Mouse (Mus musculus): Measurements from ENCODE around the gene Gm1113.

Gene Gm1113

GRCm38 (mm10) chr9:35529141-35529540 lies 11.1 kb upstream of the Gm1113 start:
- no peak for DNase-seq (ENCODE audit: low spot score)

- peak; percentile 81 for DNase-seq (ENCODE audit: low spot score)
These were observed 5.9 kb upstream of the Gm1113 start for GRCm38 (mm10) chr9:35523941-35524411.

- peak; percentile 46 for DNase-seq (ENCODE audit: low spot score)
These were observed 5.5 kb upstream of the Gm1113 start for GRCm38 (mm10) chr9:35523541-35523940.

- DNase-seq (ENCODE audit: low spot score): no peak
These were observed 4.9 kb upstream of the Gm1113 start for GRCm38 (mm10) chr9:35522821-35523515.

GRCm38 (mm10) chr9:35522241-35522640 lies 4.2 kb upstream of the Gm1113 start:
- DNase-seq (ENCODE audit: low spot score): no peak

GRCm38 (mm10) chr9:35520631-35521348 lies 2.7 kb upstream of the Gm1113 start:
- no peak for DNase-seq (ENCODE audit: low spot score)

GRCm38 (mm10) chr9:35516711-35517110 lies 1.4 kb downstream of the Gm1113 start:
- no peak for DNase-seq (ENCODE audit: low spot score)

DNA sequence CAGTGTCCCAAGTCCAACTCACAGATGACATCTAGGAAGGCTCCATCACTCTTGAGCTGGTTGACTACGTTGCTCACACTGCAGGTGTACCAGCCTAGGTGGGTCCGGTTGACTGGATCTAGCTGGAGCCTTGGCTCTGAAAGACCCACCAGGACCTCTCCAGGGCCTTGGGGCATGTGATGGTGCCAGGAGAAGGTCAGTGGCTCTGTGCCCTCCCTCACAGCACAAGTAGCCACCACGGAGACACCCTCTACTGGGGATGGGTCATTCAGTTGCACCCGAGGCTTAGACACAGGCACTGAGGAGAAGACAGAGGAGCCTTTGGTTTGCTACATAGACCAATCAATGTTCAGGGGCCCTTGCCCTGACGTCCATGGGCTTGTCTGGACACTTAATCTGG lies 1.9 kb downstream of the Gm1113 start:
- no peak for DNase-seq (ENCODE audit: low spot score)

GRCm38 (mm10) chr9:35513900-35514299 lies 4.2 kb downstream of the Gm1113 start:
- DNase-seq (ENCODE audit: low spot score): no peak

DNA sequence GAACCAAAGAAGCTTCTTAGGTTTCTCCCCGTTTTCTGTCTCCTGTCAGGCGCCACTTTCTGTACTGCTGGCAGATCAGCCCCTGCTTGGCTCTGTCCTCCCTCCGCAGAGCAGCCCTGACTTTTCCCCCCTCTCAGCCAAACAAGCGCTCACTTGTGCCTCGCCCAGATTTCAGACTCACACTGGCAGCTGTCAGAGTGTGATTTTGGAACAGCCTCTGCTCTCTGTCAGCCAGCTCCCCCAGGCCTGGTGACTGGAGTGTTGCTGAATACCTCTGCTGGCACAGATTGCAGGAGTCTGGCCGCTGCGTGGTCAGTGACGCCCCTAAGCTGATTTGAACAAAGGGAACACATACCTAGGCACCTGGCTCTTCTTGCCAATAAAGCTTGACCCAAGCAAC lies 9.8 kb downstream of the Gm1113 start:
- peak; percentile 27 for DNase-seq (ENCODE audit: low spot score)

DNA sequence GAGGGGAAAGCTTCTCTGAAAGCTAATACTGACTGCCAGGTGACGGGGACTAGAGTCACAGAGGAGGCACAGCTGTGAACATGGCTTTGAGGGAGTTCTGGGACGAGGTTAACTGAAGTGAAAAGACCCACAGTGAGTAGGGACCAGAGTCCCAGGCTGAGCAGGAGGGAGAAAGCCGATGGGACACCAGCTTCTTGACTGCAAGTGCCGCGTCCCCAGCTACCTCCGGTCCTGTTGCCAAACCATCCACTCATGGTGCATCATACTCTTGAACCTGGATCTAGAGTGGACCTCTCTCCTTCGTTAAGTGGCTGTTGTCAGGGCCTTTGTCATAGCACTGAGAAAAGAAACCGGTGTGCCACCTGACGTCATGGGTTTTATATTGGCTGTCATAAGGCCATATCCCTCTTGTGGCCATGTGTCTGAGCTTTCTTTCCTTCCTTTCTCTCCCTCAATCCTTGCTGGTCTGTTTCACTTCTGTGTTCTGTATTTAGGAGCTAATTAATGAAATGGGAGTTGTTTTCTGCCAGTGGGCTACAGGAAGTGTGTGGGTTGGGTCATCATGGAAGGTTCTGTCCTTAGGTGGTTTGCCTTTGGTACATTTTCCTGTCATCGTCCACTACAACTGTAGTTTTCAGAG lies 15.6 kb downstream of the Gm1113 start:
- no peak for DNase-seq (ENCODE audit: low spot score)

DNA sequence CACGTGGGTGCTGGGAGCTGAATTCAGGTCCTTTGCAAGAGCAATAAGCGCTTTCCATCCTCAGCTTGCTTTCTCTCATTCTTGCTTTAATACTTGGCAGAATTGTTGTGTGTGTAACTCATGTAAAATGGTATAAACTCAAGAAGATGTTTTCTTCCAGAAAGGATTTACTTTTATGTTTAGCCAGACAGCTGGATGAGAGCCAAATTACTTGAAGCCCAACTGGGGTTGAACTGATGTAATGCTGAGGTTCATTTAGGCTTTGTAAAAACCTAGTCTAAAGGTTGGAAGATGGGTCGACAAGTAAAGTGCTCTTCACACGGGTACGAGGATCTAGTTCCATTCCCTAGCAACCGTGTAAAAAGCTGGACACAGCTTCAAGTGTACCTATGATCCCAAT lies 18.1 kb downstream of the Gm1113 start:
- DNase-seq (ENCODE audit: low spot score): no peak

GRCm38 (mm10) chr9:35495471-35495870 lies 22.6 kb downstream of the Gm1113 start:
- no peak for DNase-seq (ENCODE audit: low spot score)

GRCm38 (mm10) chr9:35494937-35495336 lies 23.1 kb downstream of the Gm1113 start:
- no peak for DNase-seq (ENCODE audit: low spot score)

- no peak for DNase-seq (ENCODE audit: low spot score)
These were observed 24.4 kb downstream of the Gm1113 start for GRCm38 (mm10) chr9:35493733-35494092.

GRCm38 (mm10) chr9:35493033-35493732 lies 24.9 kb downstream of the Gm1113 start:
- DNase-seq (ENCODE audit: low spot score): no peak

DNA sequence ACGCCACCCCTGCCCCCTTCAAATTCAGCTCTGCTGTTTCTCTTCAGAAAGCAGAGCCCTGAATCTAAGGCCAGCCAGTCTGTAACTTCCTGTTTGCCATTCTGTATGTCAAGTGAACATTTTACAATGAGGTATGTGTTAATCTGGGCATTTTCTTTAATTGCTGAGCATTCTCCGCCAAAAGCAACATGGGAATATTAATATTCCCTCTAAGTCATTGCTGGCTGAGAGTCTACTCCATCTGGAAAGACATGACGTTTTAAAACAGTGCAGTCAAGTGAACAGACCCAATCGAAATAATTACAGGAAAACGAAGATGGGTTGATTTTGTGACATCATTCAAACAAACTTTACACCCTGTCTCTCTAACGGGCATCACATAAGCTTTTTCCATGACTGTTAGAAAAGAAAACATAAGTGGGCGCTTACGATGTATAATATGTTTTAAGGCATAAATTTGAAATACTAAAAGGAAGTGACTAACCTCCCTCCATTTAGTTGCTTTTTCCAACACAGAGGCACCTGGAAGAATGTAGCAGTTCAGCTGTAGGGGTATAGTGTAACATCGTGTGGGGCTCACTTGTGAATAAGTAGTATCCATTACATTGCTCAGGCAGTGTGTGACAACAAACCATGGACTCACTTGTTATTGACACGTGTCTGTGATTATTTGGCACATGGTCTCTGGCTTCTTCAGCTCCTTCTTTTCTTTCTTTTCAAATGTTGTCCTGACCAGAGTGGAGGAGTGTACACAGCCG lies 26.8 kb downstream of the Gm1113 start:
- DNase-seq (ENCODE audit: low spot score): no peak

DNA sequence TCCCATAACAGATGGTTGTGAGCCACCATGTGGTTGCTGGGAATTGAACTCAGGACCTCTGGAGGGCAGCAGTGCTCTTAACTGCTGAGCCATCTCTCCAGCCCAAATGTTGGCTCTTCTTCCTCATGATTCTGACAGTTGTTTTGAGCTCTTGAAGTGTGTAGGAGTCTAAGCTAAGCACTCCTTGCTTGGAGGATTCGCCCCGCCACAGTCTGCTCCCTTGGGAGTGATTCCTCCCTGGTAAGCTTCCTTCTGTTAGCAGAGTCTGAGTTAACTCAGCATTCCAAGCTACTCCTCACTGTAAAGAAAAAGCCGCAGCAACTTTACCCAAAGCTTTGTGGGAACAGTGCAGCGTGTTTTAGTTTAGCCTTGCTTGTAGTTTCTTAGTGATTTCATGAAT lies 29.6 kb downstream of the Gm1113 start:
- no peak for DNase-seq (ENCODE audit: low spot score)

- DNase-seq (ENCODE audit: low spot score): no peak
These were observed 31.5 kb downstream of the Gm1113 start for GRCm38 (mm10) chr9:35486616-35487015.

DNA sequence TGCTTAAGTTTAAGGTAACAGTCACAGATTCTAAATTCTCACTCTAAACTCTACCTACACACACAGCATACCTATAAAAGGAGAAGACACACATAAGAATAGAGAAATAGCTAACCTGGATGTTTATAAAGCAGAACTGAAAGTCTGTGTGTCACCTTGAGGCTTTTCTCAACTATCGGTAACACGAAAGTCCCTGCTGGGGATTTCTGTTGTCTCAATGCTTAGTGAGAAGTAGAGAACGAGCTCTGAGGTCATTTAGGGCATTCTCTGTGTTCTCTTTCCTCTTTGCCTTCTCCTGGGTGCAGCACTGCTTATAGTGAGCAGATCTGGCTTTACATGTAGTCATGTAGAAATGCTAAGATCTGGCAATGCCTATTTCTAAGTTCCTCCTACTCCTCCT lies 34.1 kb downstream of the Gm1113 start:
- DNase-seq (ENCODE audit: low spot score): no peak

GRCm38 (mm10) chr9:35482014-35482898 lies 35.8 kb downstream of the Gm1113 start:
- DNase-seq (ENCODE audit: low spot score): no peak
